Mouse (Mus musculus): ENCODE results near the gene Rpgrip1l.

DNA sequence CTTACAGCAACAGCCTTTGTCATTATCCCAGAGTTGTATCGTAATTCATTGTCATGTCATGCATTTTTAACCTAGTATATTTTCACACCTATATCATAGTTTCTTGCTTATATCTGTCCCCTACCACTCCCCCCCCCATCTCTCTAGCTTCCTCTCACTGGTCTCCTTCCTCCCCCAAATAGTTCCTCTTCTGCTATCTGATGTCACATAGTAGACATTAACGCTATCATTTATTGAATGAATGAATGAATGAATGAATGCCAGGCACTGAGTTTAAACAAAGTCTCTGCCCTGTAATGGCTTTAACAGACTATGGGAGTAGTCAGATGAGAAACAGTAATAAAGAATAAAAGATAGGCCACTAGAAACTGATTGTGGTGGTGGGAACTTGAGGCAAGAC, 720 bp downstream of the Rpgrip1l start:
- no peak for TF ChIP-seq CTCF (IDR thresholded peaks at IDR 0.05; ENCODE audit: borderline replicate concordance, insufficient read depth, low read depth, low read length)
- no peak for TF ChIP-seq POLR2A (IDR thresholded peaks at IDR 0.05; ENCODE audit: borderline replicate concordance, insufficient read depth, low read length)

Data from cerebellum, adult 2 months (tissue).